Mouse (Mus musculus): ENCODE data around the gene Dyrk1b. TPM values are rescaled to one million over a fixed set of nuclear protein-coding genes. Genes with fewer than 3 reads are reported as not detected.
A peak's percentile ranks its signal among the peaks of the same experiment; 100 is the strongest.
"Not testable (repeated sequence)": the region's sequence is repeated elsewhere in the genome, so short reads cannot be mapped to it uniquely, and the experiment has no call there.

Gene Dyrk1b
- 14.3 and 15.7 TPM in 2 replicates for polyA plus RNA-seq (2015; fragmentation: Nextera tagmentation; extraction: Ambion mirVana)

DNA sequence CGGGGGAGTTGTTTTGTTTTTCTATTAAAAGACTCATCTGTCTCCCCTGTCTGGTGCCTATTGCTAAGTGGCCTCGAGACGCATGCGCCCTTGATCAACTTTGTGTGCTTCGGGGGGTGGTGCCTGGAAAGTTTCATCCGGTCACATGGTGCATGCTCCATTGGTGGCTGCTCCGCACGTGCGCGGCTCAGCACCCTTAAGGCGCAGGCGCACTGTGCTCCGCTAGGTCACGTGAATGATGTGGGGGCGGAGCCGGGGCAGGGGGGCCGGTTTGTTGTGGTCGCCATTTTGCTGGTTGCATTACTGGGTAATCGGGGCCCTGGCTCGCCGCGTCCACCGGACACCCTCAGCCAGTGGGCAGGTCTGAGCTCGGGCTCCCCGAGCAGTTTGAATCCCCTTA is at the start of gene Dyrk1b:
Gene Dyrk1b, plus strand, starts transcription at position 242 of the 400 bp plus-strand sequence.
- peak; percentile 91 for ATAC-seq (replicated peaks; ENCODE audit: low FRiP score)
- under 1% methylated on average over 25 of the region's 25 CpGs for WGBS
- H3K4me2 ChIP-seq = peak within 1 kb of the TSS; percentile 89
- H3K9me3 ChIP-seq (replicated peaks) = no peaks in the 10 kb centered on the region
- peak within 1 kb of the TSS; percentile 88 for H3K9ac ChIP-seq
- H3K27me3 ChIP-seq = no peaks in the 10 kb centered on the region
- peak within 1 kb of the TSS; percentile 99 for H3K4me3 ChIP-seq (replicated peaks)
- H3K4me1 ChIP-seq = peaks cover 14% of the 10 kb centered on the region
- H3K27ac ChIP-seq = peak within 1 kb of the TSS; percentile 95
- H3K36me3 ChIP-seq = peaks cover 76% of the 10 kb centered on the region

GRCm38 (mm10) chr7:28137613-28138012 is 41.7 kb upstream of the Dyrk1b start:
- H3K4me1 ChIP-seq = no peaks in the 10 kb centered on the region
- no peaks in the 10 kb centered on the region for H3K36me3 ChIP-seq
- H3K4me2 ChIP-seq = no peak overlapping the region
- no peaks in the 10 kb centered on the region for H3K9me3 ChIP-seq (replicated peaks)
- ATAC-seq (replicated peaks; ENCODE audit: low FRiP score) = no peak
- 59% methylated on average over 5 of the region's 5 CpGs for WGBS
- H3K27me3 ChIP-seq = no peaks in the 10 kb centered on the region
- H3K27ac ChIP-seq = no peak overlapping the region
- H3K9ac ChIP-seq = no peak overlapping the region
- no peak overlapping the region for H3K4me3 ChIP-seq (replicated peaks)

GRCm38 (mm10) chr7:28148263-28148662 is 31.0 kb upstream of the Dyrk1b start:
- Histone ChIP-seq H3K27me3 (0 out of 2 replicates have a peak, but pooled peaks cover 5% of the 10 kb centered on the region), H3K4me2 (no peak overlapping the region), H3K4me3 (replicated peaks) (no peak overlapping the region), H3K9ac (no peak overlapping the region), H3K36me3 (no peaks in the 10 kb centered on the region), H3K9me3 (replicated peaks) (0 out of 2 replicates have a peak, but pooled peaks cover 9% of the 10 kb centered on the region), H3K4me1 (no peaks in the 10 kb centered on the region), H3K27ac (no peak overlapping the region)
- WGBS = 18% methylated on average over 3 of the region's 3 CpGs
- ATAC-seq (replicated peaks; ENCODE audit: low FRiP score) = no peak

DNA sequence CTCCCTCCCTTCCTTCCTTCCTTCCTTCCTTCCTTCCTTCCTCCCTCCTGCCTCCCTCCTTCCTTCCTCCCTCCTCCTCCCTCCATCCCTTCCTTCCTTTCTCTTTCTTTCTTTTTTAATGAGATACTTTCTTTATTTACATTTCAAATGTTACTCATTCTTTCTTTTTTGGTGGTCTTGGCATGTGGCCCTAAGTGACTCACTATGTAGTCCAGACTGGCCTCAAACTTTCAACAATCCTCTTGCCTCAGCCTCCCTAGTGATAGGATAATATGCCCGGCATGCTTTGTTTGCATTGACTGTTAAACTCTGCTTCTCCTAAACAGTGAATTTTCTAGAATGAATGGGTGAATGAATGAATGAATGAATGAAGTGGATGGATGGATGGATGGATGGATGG is 29.4 kb upstream of the Dyrk1b start:
- 95% methylated on average over 1 of the region's 1 CpGs for WGBS
- Histone ChIP-seq H3K9me3 (replicated peaks) (no peaks in the 10 kb centered on the region), H3K36me3 (no peaks in the 10 kb centered on the region), H3K4me2 (no peak overlapping the region), H3K4me3 (replicated peaks) (no peak overlapping the region), H3K9ac (no peak overlapping the region), H3K4me1 (no peaks in the 10 kb centered on the region), H3K27me3 (0 out of 2 replicates have a peak, but pooled peaks cover 5% of the 10 kb centered on the region), H3K27ac (no peak overlapping the region)
- no peak for ATAC-seq (replicated peaks; ENCODE audit: low FRiP score)

DNA sequence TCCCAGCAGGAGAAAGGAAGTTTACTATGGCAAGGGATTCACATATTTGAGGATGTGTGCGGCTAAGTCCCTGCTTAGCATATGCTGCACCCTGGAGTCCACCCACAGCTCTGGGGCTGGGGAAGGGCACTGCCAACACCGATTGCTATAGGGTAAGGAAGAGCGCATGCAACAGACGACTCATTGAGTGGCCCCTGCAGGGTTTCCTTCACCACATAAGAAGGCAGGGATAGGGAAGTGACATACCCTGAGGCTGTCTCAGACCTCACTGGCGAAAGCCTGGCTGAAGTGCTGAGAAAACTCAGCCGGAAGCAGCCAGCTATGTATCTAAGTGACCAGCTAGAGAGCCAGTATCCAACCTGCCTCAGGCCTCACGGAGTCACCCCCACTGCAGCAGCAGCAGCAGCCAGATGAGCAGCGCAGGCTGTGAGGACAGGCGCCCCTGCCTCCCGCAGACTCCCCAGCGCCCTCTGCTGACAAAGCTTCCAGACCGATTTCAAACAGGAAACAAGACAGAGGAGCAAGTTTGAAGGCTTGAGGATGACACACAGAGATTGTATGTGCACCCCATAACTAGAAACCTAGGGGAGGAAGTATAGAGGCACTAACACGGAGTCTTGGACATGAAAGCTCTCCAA is 27.6 kb upstream of the Dyrk1b start:
- WGBS = 19% methylated on average over 13 of the region's 13 CpGs
- H3K9me3 ChIP-seq (replicated peaks) = no peaks in the 10 kb centered on the region
- H3K27ac ChIP-seq = no peak overlapping the region
- no peaks in the 10 kb centered on the region for H3K36me3 ChIP-seq
- no peak overlapping the region for H3K4me3 ChIP-seq (replicated peaks)
- no peak overlapping the region for H3K4me2 ChIP-seq
- 0 out of 2 replicates have a peak, but pooled peaks cover 5% of the 10 kb centered on the region for H3K27me3 ChIP-seq
- no peaks in the 10 kb centered on the region for H3K4me1 ChIP-seq
- no peak overlapping the region for H3K9ac ChIP-seq
- ATAC-seq (replicated peaks; ENCODE audit: low FRiP score) = no peak

GRCm38 (mm10) chr7:28153595-28153994 is 25.7 kb upstream of the Dyrk1b start:
- not testable (repeated sequence) for H3K9me3 ChIP-seq (replicated peaks); H3K9ac ChIP-seq; H3K4me2 ChIP-seq; H3K27me3 ChIP-seq; ATAC-seq (replicated peaks; ENCODE audit: low FRiP score); H3K4me3 ChIP-seq (replicated peaks); H3K36me3 ChIP-seq; H3K4me1 ChIP-seq; H3K27ac ChIP-seq
- WGBS = 44% methylated on average over 5 of the region's 5 CpGs

GRCm38 (mm10) chr7:28159292-28159691 is 20.0 kb upstream of the Dyrk1b start:
- Histone ChIP-seq H3K4me3 (replicated peaks) (no peak overlapping the region), H3K9ac (no peak overlapping the region), H3K27ac (no peak overlapping the region), H3K9me3 (replicated peaks) (no peaks in the 10 kb centered on the region), H3K36me3 (no peaks in the 10 kb centered on the region), H3K27me3 (no peaks in the 10 kb centered on the region), H3K4me2 (no peak overlapping the region), H3K4me1 (no peaks in the 10 kb centered on the region)
- 51% methylated on average over 6 of the region's 6 CpGs for WGBS
- ATAC-seq (replicated peaks; ENCODE audit: low FRiP score) = no peak

DNA sequence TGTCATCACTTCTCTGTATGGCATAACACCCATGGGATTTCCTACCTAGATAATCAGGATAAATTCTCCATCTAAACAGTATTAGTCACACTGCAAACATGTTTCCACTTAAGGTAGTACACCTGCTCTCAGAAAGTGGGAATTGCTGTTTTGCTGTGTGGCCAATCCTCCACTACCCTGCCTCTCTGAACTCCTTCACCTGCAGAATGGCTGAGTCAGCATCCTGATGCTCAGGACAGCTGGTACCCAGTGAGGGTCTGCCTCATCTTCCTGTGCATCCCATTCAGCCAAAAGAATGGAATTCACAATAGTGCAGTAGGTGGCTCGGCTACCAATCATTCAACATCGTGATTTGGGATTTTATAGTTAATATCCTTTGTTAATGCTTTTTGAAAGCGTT is 19.4 kb upstream of the Dyrk1b start:
- no peak overlapping the region for H3K4me2 ChIP-seq
- no peaks in the 10 kb centered on the region for H3K27me3 ChIP-seq
- no peak overlapping the region for H3K4me3 ChIP-seq (replicated peaks)
- H3K9me3 ChIP-seq (replicated peaks) = no peaks in the 10 kb centered on the region
- H3K4me1 ChIP-seq = no peaks in the 10 kb centered on the region
- no peak for ATAC-seq (replicated peaks; ENCODE audit: low FRiP score)
- H3K9ac ChIP-seq = no peak overlapping the region
- H3K36me3 ChIP-seq = no peaks in the 10 kb centered on the region
- WGBS = 84% methylated on average over 3 of the region's 3 CpGs
- H3K27ac ChIP-seq = no peak overlapping the region

- Histone ChIP-seq H3K4me2 (no peak overlapping the region), H3K9ac (no peak overlapping the region), H3K9me3 (replicated peaks) (no peaks in the 10 kb centered on the region; the same call in 1 of the 2 replicates), H3K4me1 (no peaks in the 10 kb centered on the region), H3K27me3 (no peaks in the 10 kb centered on the region), H3K4me3 (replicated peaks) (no peak overlapping the region), H3K27ac (no peak overlapping the region), H3K36me3 (no peaks in the 10 kb centered on the region)
- 47% methylated on average over 9 of the region's 9 CpGs for WGBS
- no peak for ATAC-seq (replicated peaks; ENCODE audit: low FRiP score)
Measured at GRCm38 (mm10) chr7:28161163-28161749, 18.0 kb upstream of the Dyrk1b start.

- Histone ChIP-seq H3K27ac (no peak overlapping the region), H3K9me3 (replicated peaks) (no peaks in the 10 kb centered on the region; the same call in 1 of the 2 replicates), H3K9ac (no peak overlapping the region), H3K4me2 (no peak overlapping the region), H3K4me1 (peaks cover 12% of the 10 kb centered on the region), H3K27me3 (no peaks in the 10 kb centered on the region), H3K4me3 (replicated peaks) (no peak overlapping the region), H3K36me3 (no peaks in the 10 kb centered on the region)
- ATAC-seq (replicated peaks; ENCODE audit: low FRiP score) = no peak
- WGBS = 78% methylated on average over 6 of the region's 6 CpGs
Measured at GRCm38 (mm10) chr7:28165406-28165805, 13.9 kb upstream of the Dyrk1b start.

GRCm38 (mm10) chr7:28168320-28169115 is 10.8 kb upstream of the Dyrk1b start:
- H3K4me1 ChIP-seq = peaks cover 29% of the 10 kb centered on the region
- ATAC-seq (replicated peaks; ENCODE audit: low FRiP score) = peak; percentile 30; the same call in 1 of the 2 replicates
- peak overlapping the region; percentile 88 for H3K4me2 ChIP-seq
- H3K36me3 ChIP-seq = no peaks in the 10 kb centered on the region
- H3K27ac ChIP-seq = peak overlapping the region; percentile 93
- H3K9ac ChIP-seq = peak overlapping the region; percentile 44
- WGBS = 7% methylated on average over 9 of the region's 9 CpGs
- H3K27me3 ChIP-seq = no peaks in the 10 kb centered on the region
- H3K4me3 ChIP-seq (replicated peaks) = peak overlapping the region; percentile 97
- H3K9me3 ChIP-seq (replicated peaks) = no peaks in the 10 kb centered on the region; the same call in 1 of the 2 replicates
